Mouse (Mus musculus) CH12.LX (cell line): ENCODE results near the gene Podn. TPM values are rescaled to one million over a fixed set of nuclear protein-coding genes. Genes with fewer than 3 reads are reported as not detected.

Experiments used
- DNase-seq: peaks from one replicate; pipeline ENCODE4 v3.0.0-alpha.2; 2013; ENCODE audit errors: extremely low read depth
- H3K27ac ChIP-seq: 2 replicates; pipeline ENCODE4 v1.5.1; 2012; ENCODE audit warnings: low read depth, mild to moderate bottlenecking, control low read depth, moderate library complexity; ENCODE audit not compliant: insufficient read depth
- H3K27me3 ChIP-seq: replicated peaks from 2 replicates; pipeline ENCODE3; 2012; ENCODE audit warnings: inconsistent platforms
- H3K36me3 ChIP-seq, 2 experiments: replicated peaks in 1 of 2; 2 replicates each; pipeline versions ENCODE3 to v1.6.1; 2012; ENCODE audit warnings: inconsistent platforms in 1 of 2, low read length in 1 of 2, mild to moderate bottlenecking in 1 of 2, mixed read lengths in 1 of 2, moderate library complexity in 1 of 2; ENCODE audit not compliant: control insufficient read depth in 1 of 2, insufficient read depth in 1 of 2
- H3K4me1 ChIP-seq, 2 experiments: 2 replicates each; pipeline ENCODE4 v1.6.1; 2012; ENCODE audit warnings: inconsistent platforms in 1 of 2, moderate library complexity in 1 of 2; ENCODE audit not compliant: insufficient read depth in 2 of 2, control insufficient read depth in 1 of 2
- H3K4me2 ChIP-seq: 2 replicates; pipeline ENCODE4 v1.6.1; 2012; ENCODE audit warnings: low read depth, mild to moderate bottlenecking, control low read depth; ENCODE audit not compliant: poor library complexity, insufficient read depth, severe bottlenecking
- H3K4me3 ChIP-seq, 3 experiments: fragments of 150-350 bp in 1 of 3; sonication (generic) in 1 of 3; replicated peaks in 1 of 3; 2 replicates each; pipeline versions ENCODE3 to v1.5.1; 2011 to 2012; ENCODE audit warnings: low read depth in 2 of 3, low read length in 2 of 3, mild to moderate bottlenecking in 2 of 3, moderate library complexity in 2 of 3, control low read depth in 1 of 3, improper control_type of control experiment in 1 of 3, inconsistent platforms in 1 of 3, mixed read lengths in 1 of 3; ENCODE audit not compliant: poor library complexity in 1 of 3
- H3K79me2 ChIP-seq: replicated peaks from 2 replicates; pipeline ENCODE4 v1.6.1; 2012; ENCODE audit warnings: mild to moderate bottlenecking, moderate library complexity; ENCODE audit not compliant: control insufficient read depth, poor library complexity, insufficient read depth, severe bottlenecking; ENCODE audit errors: extremely low read depth
- H3K9ac ChIP-seq: 2 replicates; pipeline ENCODE4 v1.6.1; 2012; ENCODE audit warnings: low read depth, mild to moderate bottlenecking, control low read depth, moderate library complexity; ENCODE audit not compliant: insufficient read depth
- H3K9me3 ChIP-seq: replicated peaks from 2 replicates; pipeline ENCODE3; 2012; ENCODE audit warnings: low read length, inconsistent platforms, mixed read lengths
- BHLHE40 ChIP-seq: IDR thresholded peaks from 2 replicates; pipeline ENCODE4 v1.6.1; 2011; ENCODE audit warnings: mild to moderate bottlenecking, low read depth, low read length, improper control_type of control experiment
- CHD2 ChIP-seq: IDR thresholded peaks from 2 replicates; pipeline ENCODE4 v1.6.1; 2011; ENCODE audit warnings: low read length, improper control_type of control experiment
- E2F4 ChIP-seq: IDR thresholded peaks from 2 replicates; pipeline ENCODE4 v1.6.1; 2011; ENCODE audit warnings: low read depth, low read length, improper control_type of control experiment; ENCODE audit not compliant: insufficient replicate concordance
- ELF1 ChIP-seq: IDR thresholded peaks from 2 replicates; pipeline ENCODE4 v1.6.1; 2014; ENCODE audit warnings: low read depth, mild to moderate bottlenecking, inconsistent platforms, low read length, improper control_type of control experiment
- EP300 ChIP-seq: IDR thresholded peaks from 2 replicates; pipeline ENCODE4 v1.6.1; 2011; ENCODE audit warnings: low read length, improper control_type of control experiment
- GABPA ChIP-seq: IDR thresholded peaks from 2 replicates; pipeline ENCODE4 v1.6.1; 2012; ENCODE audit warnings: low read depth, low read length, improper control_type of control experiment, inconsistent platforms; ENCODE audit not compliant: insufficient replicate concordance
- IRF4 ChIP-seq: IDR thresholded peaks from 2 replicates; pipeline ENCODE4 v1.6.1; 2014; ENCODE audit warnings: low read depth, mild to moderate bottlenecking, inconsistent platforms, low read length, improper control_type of control experiment
- JUN ChIP-seq: IDR thresholded peaks from 2 replicates; pipeline ENCODE4 v1.6.1; 2011; ENCODE audit warnings: low read depth, mild to moderate bottlenecking, low read length, improper control_type of control experiment, moderate library complexity; ENCODE audit not compliant: insufficient read depth
- JUND ChIP-seq: conservative IDR thresholded peaks from 2 replicates; pipeline ENCODE4 v1.6.1; 2011; ENCODE audit warnings: low read depth, low read length, improper control_type of control experiment
- KAT2A ChIP-seq: IDR thresholded peaks from 2 replicates; pipeline ENCODE4 v1.6.1; 2012; ENCODE audit warnings: low read length, improper control_type of control experiment, inconsistent platforms; ENCODE audit not compliant: insufficient replicate concordance
- MAFK ChIP-seq: IDR thresholded peaks from 2 replicates; pipeline ENCODE4 v1.6.1; 2011; ENCODE audit warnings: low read length, improper control_type of control experiment; ENCODE audit not compliant: insufficient replicate concordance
- MAX ChIP-seq: IDR thresholded peaks from 2 replicates; pipeline ENCODE4 v1.6.1; 2011; ENCODE audit warnings: low read length, improper control_type of control experiment
- MAZ ChIP-seq: IDR thresholded peaks from 2 replicates; pipeline ENCODE4 v1.6.1; 2012; ENCODE audit warnings: low read depth, mild to moderate bottlenecking, inconsistent platforms, low read length, improper control_type of control experiment, moderate library complexity
- MEF2A ChIP-seq: IDR thresholded peaks from 2 replicates; pipeline ENCODE4 v1.6.1; 2014; ENCODE audit warnings: low read depth, mild to moderate bottlenecking, inconsistent platforms, low read length, improper control_type of control experiment, borderline replicate concordance
- MXI1 ChIP-seq: IDR thresholded peaks from 2 replicates; pipeline ENCODE4 v1.6.1; 2011; ENCODE audit warnings: mild to moderate bottlenecking, low read depth, low read length, improper control_type of control experiment
- MYC ChIP-seq: IDR thresholded peaks from 2 replicates; pipeline ENCODE4 v1.6.1; 2011; ENCODE audit warnings: low read depth, mild to moderate bottlenecking, improper control_type of control experiment, low read length
- NELFE ChIP-seq: IDR thresholded peaks from 2 replicates; pipeline ENCODE4 v1.6.1; 2011; ENCODE audit warnings: low read depth, low read length, improper control_type of control experiment
- NRF1 ChIP-seq: IDR thresholded peaks from 2 replicates; pipeline ENCODE4 v1.6.1; 2014; ENCODE audit warnings: low read depth, mild to moderate bottlenecking, inconsistent platforms, low read length, improper control_type of control experiment, moderate library complexity
- PAX5 ChIP-seq: IDR thresholded peaks from 2 replicates; pipeline ENCODE4 v1.6.1; 2012; ENCODE audit warnings: low read length, inconsistent platforms, mixed read lengths
- POLR2A ChIP-seq: IDR thresholded peaks from 2 replicates; pipeline ENCODE4 v1.6.1; 2011; ENCODE audit warnings: low read depth, mild to moderate bottlenecking, improper control_type of control experiment, low read length
- SIN3A ChIP-seq: IDR thresholded peaks from 2 replicates; pipeline ENCODE4 v1.6.1; 2012; ENCODE audit warnings: low read length, improper control_type of control experiment, inconsistent platforms
- SMC3 ChIP-seq: IDR thresholded peaks from 2 replicates; pipeline ENCODE4 v1.6.1; 2011; ENCODE audit warnings: low read depth, low read length, improper control_type of control experiment
- TCF12 ChIP-seq: IDR thresholded peaks from 2 replicates; pipeline ENCODE4 v1.6.1; 2014; ENCODE audit warnings: low read depth, mild to moderate bottlenecking, inconsistent platforms, low read length, improper control_type of control experiment
- UBTF ChIP-seq: IDR thresholded peaks from 2 replicates; pipeline ENCODE4 v1.6.1; 2012; ENCODE audit warnings: low read depth, mild to moderate bottlenecking, inconsistent platforms, low read length, improper control_type of control experiment, moderate library complexity
- USF1 ChIP-seq: IDR thresholded peaks from 2 replicates; pipeline ENCODE4 v1.6.1; 2014; ENCODE audit warnings: low read depth, mild to moderate bottlenecking, inconsistent platforms, low read length, improper control_type of control experiment
- ZC3H11A ChIP-seq: IDR thresholded peaks from 2 replicates; pipeline ENCODE4 v1.6.1; 2012; ENCODE audit warnings: low read depth, mild to moderate bottlenecking, inconsistent platforms, low read length, improper control_type of control experiment
- ZKSCAN1 ChIP-seq: IDR thresholded peaks from 2 replicates; pipeline ENCODE4 v1.6.1; 2012; ENCODE audit warnings: low read depth, inconsistent platforms, low read length, improper control_type of control experiment, borderline replicate concordance
- ZNF384 ChIP-seq: IDR thresholded peaks from 2 replicates; pipeline ENCODE4 v1.6.1; 2012; ENCODE audit warnings: low read depth, low read length, improper control_type of control experiment, inconsistent platforms
- dilution Hi-C: fragments of 300-500 bp; cut with MboI; formaldehyde crosslinking; loops from 2 replicates; pipeline ENCODE4 v1.14.3; 2020; ENCODE audit warnings: low sequenced_read_pairs; ENCODE audit not compliant: extremely low pct_unique_long_range_greater_than_20kb, extremely low pct_ligation_motif_present
- in situ Hi-C: fragments of 300-500 bp; cut with MboI; formaldehyde crosslinking; loops from 3 replicates; pipeline ENCODE4 v1.14.3; 2019; ENCODE audit warnings: low sequenced_read_pairs, low pct_ligation_motif_present, low pct_unique_long_range_greater_than_20kb, mixed read lengths
- polyA plus RNA-seq: library from polyadenylated mRNA; unstranded; fragments of >175 nt; gene quantifications from 2 replicates; pipeline ENCODE4 v1.2.1, GENCODE M21; 2012; ENCODE audit warnings: low read depth; ENCODE audit not compliant: insufficient read length
- total RNA-seq, 2 experiments: library from RNA; depleted of rRNA; stranded (reverse); fragments of 300-350 nt in 1 of 2; fragments of >200 nt in 1 of 2; gene quantifications; 2 replicates each; pipeline ENCODE4 v1.2.3; 2012 to 2014

The Podn gene
- total and polyA plus RNA-seq, 3 experiments, result 0.04 TPM; not detected in 2

DNA sequence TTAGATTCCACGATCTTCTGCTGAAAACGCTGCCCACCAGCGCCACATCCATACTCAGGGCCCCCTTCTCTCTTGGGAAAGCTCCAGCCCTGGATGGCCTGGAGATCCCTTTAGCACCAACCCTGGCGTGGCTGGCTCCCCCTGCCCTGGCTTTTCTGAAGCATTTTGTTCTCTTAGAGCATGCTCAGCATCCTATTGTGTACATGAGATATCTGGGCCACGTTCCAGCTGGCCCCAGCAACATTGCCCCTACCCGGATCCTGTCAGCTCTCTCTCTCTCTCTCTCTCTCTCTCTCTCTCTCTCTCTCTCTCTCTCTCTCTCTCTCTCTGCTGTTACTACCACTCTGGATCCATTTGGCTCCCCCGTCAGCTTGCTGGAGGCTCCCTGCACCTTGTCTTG lies 90.9 kb downstream of the Podn start:
- DNase-seq, result no peak
- Histone ChIP-seq H3K4me1 (peaks cover 3 to 7% of the 10 kb centered on the region in 2 experiments; a peak in 2 of 4 replicates), H3K9me3 (no peaks in the 10 kb centered on the region), H3K27ac (no peak overlapping the region), H3K9ac (no peak overlapping the region), H3K4me3 (no peak overlapping the region), H3K27me3 (peaks cover 22% of the 10 kb centered on the region), H3K79me2 (no peaks in the 10 kb centered on the region), H3K4me2 (no peak overlapping the region), H3K36me3 (no peaks in the 10 kb centered on the region)
- in situ Hi-C loops (no loop called here), dilution Hi-C loops (no loop called here)
- TF ChIP-seq JUN (no peak), E2F4 (no peak), ZKSCAN1 (no peak), NRF1 (no peak), EP300 (no peak), MAFK (no peak), GABPA (no peak), IRF4 (no peak), NELFE (no peak), UBTF (no peak), JUND (no peak), MYC (no peak), USF1 (no peak), ELF1 (no peak), PAX5 (no peak), KAT2A (no peak), SIN3A (no peak), TCF12 (no peak), POLR2A (no peak), SMC3 (no peak)

GRCm38 (mm10) chr4:107999380-107999779 lies 96.9 kb downstream of the Podn start:
- TF ChIP-seq MAX (no peak), MEF2A (no peak), NELFE (no peak), PAX5 (no peak), KAT2A (no peak), GABPA (no peak), ZC3H11A (no peak), E2F4 (no peak), ZNF384 (no peak), JUN (no peak), ZKSCAN1 (no peak), POLR2A (no peak), BHLHE40 (no peak), MAZ (no peak), MXI1 (no peak), CHD2 (no peak), SIN3A (no peak)
- H3K9ac ChIP-seq, result no peak overlapping the region
- in situ Hi-C loops (no loop called here), dilution Hi-C loops (no loop called here)
- DNase-seq, result no peak
- H3K4me3 ChIP-seq, result no peak overlapping the region
- H3K27ac ChIP-seq, result no peak overlapping the region
- H3K27me3 ChIP-seq, result peaks cover 20% of the 10 kb centered on the region
- H3K79me2 ChIP-seq, result no peaks in the 10 kb centered on the region
- H3K36me3 ChIP-seq, result no peaks in the 10 kb centered on the region
- peaks cover 3 to 12% of the 10 kb centered on the region in 2 experiments; a peak in 2 of 4 replicates for H3K4me1 ChIP-seq
- peaks cover 5% of the 10 kb centered on the region for H3K9me3 ChIP-seq
- no peak overlapping the region for H3K4me2 ChIP-seq
